Mouse (Mus musculus): Measurements from ENCODE around the gene Pex5l. TPM values are rescaled to one million over a fixed set of nuclear protein-coding genes. Genes with fewer than 3 reads are reported as not detected.

The Pex5l gene
- not detected in 2 replicates for total RNA-seq (2017)

DNA sequence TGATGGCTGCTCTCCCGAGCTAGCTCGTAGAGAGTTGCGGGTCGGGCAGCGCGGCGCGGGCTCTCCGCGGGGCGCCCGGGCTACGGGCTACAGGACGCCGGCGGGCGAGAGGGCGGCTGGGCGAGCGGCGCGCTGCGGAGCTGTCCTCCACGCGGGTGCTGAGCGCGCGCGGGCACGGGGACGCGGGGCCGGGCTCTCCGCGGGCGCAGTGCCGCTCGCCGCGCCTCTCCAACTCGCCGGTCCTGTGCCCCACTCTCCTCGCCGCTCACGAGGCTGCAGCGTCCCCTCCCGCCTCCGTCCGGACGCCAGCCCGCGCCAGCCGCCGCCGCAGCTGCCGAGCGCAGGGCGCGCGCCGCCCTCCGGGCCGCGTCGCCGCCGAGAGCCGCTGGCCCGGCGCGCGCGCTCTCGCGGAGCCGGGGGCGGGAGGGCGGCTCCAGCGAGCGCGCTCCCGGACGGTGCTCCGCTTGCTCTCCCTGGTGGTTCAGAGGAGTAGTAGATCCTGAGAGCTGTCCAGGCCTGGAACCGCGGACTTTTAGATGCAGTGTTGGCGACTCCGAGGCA is at the start of gene Pex5l:
TSS of gene Pex5l (minus strand) at position 347 of the 561 bp plus-strand sequence.
- no peak for ATAC-seq (ENCODE audit: extremely low read depth, insufficient number of reproducible peaks, low FRiP score, poor library complexity, severe bottlenecking)

DNA sequence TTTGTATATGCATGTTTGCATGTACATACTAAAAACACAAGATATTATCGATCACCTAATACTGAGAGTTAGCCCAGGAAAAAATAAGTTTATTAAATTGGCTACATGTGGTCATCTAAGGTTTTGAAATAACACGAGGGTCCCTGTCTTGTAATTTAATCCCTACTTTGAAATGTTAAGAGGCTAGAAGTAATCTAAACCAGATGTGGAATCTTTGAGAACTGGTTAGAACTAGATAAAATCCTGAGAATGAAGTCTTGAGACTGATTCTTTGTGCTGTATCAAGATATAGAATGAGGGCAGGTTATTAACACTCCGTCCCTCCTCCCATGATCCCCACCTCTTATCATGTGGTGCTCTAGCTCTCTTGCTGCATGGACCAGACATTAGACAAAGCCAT is 22.1 kb upstream of the Pex5l start:
- ATAC-seq (ENCODE audit: extremely low read depth, insufficient number of reproducible peaks, low FRiP score, poor library complexity, severe bottlenecking), result no peak

DNA sequence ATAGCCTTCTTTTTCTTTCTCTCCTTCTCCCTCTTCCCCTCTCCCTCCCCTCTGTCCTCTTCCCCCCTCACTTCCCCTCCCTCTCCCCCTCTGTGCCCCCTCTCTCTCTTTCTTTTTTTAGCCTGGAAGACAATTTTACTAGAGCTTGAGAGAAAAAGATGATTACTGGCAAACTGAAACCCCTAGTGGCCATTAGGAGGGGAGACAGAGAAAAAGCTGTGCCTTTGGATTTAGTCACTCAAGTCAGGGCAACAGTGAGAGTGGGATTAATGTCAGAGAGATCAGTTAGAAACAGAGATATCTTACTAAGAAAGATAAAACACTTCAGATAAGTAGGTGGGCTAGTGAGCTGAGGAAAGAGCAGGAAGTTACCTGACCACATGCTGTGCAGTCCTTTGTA is 20.8 kb upstream of the Pex5l start:
- no peak for ATAC-seq (ENCODE audit: extremely low read depth, insufficient number of reproducible peaks, low FRiP score, poor library complexity, severe bottlenecking)

DNA sequence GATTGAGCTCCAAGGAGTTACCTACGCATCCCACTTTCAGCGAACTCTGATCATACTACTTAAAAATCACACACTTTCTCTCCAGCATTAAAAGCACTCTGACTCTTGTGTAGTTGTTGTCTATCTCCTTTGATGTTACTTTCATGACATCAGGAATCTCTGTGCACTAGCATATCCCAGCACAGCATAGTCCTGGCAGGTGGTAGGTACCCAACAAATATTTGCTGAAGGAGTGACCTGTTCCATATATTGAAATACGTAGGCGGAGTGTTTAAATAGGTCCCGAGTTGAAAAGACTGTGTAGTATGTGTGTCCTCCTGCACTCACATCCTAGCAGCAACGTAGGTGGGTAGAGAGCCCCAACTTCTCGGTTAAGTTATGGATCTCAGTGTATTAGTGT is 545 bp upstream of the Pex5l start:
- no peak for ATAC-seq (ENCODE audit: extremely low read depth, insufficient number of reproducible peaks, low FRiP score, poor library complexity, severe bottlenecking)

DNA sequence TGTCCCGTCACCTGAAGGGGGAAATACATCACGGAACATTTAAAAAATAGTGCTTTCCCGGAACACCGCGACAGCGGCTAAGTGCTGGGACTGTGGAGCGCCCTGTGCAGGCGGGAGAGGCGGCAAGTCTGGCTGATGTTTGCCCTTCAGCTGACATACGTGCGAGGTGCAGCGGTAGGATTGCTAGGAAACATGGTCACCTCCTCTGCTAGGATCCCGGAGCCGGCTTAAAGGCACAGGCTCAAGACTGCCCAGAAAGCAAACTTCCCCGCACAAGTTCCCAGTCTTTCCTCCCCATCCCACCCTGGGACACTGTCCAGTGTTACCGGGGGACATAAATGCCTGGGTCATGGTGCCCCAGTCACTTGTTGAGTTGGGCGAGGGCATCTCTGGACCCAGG is 649 bp downstream of the Pex5l start:
- ATAC-seq (ENCODE audit: extremely low read depth, insufficient number of reproducible peaks, low FRiP score, poor library complexity, severe bottlenecking), result no peak

DNA sequence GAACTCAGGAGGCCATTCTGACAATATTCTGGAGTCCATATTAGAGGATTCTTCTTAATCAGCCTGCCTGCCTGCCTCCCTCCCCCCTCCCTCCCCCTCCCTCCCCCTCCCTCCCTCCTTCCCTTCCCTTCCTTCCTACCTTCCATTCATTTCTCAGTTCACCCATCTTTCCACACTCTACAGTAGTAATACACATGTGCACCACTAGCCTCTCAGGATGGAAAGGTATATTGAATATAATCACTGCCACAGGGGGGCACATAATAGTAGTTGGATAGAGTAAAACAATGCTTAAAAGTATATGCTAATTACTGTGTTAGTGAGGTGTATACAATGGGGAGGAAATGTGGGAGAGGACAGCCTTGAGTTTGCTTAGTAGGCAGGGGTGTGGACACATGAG is 13.1 kb downstream of the Pex5l start:
- no peak for ATAC-seq (ENCODE audit: extremely low read depth, insufficient number of reproducible peaks, low FRiP score, poor library complexity, severe bottlenecking)

DNA sequence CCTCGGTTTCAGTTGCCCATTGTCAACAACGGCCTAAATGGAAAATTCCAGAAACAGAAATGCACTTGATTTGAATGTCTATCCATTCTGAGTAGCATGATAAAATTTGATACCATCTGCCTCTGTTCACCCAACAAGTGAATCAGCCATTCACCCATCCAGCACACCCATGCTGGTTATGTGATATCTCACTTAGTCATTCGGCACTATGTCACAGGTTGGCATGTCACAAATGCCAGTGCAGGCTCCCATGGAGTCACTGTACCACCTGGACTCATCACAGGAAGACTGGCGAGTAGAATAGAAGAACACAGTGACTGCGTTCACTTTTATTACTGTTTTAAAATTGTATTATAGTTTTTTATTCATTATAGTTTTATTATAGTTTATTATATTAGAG is 18.3 kb downstream of the Pex5l start:
- no peak for ATAC-seq (ENCODE audit: extremely low read depth, insufficient number of reproducible peaks, low FRiP score, poor library complexity, severe bottlenecking)

DNA sequence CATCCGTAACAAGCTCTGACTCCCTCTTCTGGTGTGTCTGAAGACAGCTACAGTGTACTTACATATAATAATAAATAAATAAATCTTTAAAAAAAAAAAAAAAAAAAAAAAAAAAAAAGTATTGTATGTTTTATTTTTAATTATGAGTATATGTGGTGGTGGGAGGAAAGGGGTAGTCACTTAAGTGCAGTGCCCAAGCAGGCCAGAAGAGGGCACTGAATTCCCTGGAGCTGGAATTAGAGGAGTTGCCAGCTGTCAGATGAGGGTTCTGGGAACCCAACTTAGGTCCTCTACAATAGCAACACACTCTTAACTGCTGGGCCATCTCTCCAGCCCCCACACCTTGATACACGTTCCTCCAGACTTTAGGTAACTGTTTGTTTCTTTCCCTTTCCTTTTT is 37.3 kb downstream of the Pex5l start:
- no peak for ATAC-seq (ENCODE audit: extremely low read depth, insufficient number of reproducible peaks, low FRiP score, poor library complexity, severe bottlenecking)

DNA sequence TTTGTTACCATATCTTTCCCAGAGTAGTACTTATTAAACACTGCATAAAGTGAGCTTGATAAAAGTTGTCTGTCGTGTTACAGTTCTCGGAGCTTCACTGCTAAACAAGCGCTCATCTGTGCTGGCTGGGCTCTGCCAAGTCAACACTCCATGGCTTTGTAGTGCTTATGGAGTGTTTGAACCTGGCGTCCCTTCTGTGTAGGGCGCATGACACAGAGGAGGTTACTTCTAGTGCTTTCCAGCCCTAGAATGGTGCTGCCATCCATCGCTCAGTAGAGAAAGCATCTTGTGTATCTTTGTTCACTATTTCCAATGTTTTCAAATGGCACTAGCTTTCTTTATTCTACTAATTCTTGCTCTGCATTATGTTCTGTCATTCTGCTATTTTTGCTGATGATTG is 39.5 kb downstream of the Pex5l start:
- no peak for ATAC-seq (ENCODE audit: extremely low read depth, insufficient number of reproducible peaks, low FRiP score, poor library complexity, severe bottlenecking)

DNA sequence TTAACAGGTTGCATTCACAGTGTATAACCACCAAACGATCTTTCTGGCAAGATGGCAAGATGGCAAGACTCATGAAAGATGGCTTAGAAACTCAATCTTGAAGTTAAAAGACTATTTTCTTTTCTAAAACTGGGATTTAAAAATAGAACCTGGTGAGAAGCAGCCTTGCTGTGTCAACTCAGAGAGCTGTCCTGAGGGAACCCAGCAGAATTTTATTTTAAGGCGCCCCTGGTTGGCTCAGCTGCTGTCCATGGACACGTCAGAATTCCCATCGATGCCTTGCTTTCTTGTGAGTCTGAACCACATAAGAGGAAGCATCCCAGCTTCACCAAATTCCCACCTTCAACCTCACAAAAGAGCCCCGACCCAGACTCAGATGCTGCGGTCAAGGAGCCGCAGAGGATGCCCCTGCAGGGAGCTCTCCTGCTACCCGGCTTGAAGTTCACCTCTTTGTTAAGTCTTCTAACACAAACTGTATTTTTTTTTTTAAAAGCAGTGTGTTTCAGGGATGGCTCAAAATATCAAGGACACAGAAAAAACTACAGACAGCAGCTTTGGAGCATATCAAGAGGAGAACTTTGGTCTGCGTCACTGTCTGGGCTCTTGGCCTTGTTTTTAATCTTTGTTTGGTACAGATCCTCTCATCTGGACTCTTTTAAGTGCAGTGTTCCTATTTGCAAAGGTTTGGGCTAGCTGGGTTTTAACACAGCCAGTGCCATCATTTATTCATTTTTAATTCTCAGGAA is 44.3 kb downstream of the Pex5l start:
- ATAC-seq (ENCODE audit: extremely low read depth, insufficient number of reproducible peaks, low FRiP score, poor library complexity, severe bottlenecking), result no peak

DNA sequence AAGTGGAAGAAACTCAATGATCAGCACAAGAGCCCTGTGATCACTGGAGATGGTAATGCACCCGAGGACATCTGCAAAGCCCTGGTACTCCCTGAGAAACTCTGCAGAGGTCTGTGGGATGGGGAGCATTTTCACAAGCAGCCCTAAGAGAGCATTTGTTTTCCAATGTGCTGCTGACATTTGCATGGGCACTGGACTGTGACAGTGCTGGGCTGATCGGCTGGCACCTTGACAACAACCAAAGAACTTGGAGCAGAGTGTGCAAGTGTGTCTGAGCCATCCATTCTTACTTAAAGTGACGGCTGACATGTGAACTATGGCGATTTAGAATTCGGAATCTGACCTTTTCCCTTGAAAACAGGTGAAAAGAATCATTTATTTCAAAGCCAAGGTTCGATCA is 49.4 kb downstream of the Pex5l start:
- ATAC-seq (ENCODE audit: extremely low read depth, insufficient number of reproducible peaks, low FRiP score, poor library complexity, severe bottlenecking), result no peak

DNA sequence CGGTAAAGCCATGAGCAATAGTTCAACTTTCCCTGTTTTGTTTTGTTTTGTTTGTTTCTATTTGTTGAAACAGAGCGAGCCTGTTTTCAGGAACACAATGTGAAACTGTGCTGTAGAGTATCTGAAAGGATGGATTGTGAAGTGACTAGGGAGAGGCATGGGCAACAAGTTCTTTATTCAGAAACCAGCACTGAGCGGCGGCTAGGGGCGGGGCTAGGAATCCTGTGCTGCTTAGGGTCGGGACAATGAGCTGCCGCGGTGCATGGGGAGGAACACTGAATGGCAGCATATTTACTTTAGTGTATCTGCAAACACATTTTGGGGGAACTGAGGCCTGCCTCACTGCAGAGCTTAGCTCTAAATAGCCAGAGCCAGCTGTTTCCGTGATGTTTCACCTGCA is 53.0 kb downstream of the Pex5l start:
- no peak for ATAC-seq (ENCODE audit: extremely low read depth, insufficient number of reproducible peaks, low FRiP score, poor library complexity, severe bottlenecking)

DNA sequence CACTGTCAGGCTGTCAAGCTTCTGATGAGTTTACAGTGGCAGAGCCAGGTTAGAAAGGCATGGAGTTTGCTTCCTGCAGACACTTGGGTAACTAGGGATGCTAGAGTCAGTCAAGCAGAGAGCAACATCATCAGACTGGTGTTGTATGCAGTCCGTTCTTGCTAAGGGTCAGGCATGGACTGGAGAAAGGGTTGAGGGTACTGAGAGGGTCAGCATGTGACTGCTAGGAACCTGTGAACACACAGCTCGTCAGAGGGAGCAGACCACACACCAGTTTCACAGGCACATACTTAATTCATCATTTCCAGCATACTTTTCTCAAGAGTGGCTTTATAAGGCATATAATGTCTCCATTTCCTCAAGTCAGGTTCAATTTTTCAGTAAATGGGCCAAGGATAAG is 53.6 kb downstream of the Pex5l start:
- ATAC-seq (ENCODE audit: extremely low read depth, insufficient number of reproducible peaks, low FRiP score, poor library complexity, severe bottlenecking), result no peak

DNA sequence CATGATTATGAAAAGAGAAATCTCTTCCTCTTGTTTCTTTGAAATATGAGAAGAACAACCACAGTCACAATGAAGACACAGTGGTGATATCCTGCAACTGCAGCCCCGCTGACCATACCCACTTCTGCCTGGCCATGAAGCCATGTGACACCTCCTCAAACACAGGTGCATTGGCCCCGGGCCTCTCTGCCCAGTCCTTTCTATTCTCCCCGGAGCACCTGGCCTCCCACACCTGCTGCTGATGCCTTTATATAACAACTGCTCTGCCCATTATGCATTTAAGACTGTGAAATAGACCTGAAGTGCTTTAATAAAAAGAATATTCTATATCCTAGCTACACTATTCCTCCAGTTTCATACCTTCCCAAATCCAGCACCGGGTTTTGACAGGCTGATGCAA is 54.8 kb downstream of the Pex5l start:
- ATAC-seq (ENCODE audit: extremely low read depth, insufficient number of reproducible peaks, low FRiP score, poor library complexity, severe bottlenecking), result no peak

DNA sequence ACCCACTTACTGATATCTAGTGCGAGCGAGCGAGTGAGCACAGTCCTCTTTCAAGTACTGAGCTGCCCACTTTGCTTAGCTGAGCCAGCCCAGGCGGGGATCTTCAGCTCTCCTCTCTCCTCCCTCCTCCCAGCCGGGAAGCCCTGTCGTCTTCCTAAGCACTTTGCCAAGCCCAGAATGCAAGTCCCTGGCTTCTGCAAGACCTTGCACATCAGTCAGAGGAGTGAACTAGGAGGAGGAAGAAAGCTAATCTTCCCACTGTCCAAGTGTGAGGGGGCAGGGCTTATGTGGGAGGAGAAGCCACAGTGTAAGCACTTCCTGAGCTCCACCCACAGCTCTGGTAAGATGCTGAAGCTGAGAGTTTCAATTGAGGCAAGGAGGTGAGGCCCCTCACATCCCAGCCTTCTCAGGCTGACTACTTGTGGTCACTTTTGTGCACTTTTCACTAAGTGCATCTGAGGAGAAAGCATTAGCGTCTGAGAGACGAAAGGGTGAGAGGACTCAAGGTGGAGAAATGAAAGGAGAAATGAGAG is 60.2 kb downstream of the Pex5l start:
- no peak for ATAC-seq (ENCODE audit: extremely low read depth, insufficient number of reproducible peaks, low FRiP score, poor library complexity, severe bottlenecking)

DNA sequence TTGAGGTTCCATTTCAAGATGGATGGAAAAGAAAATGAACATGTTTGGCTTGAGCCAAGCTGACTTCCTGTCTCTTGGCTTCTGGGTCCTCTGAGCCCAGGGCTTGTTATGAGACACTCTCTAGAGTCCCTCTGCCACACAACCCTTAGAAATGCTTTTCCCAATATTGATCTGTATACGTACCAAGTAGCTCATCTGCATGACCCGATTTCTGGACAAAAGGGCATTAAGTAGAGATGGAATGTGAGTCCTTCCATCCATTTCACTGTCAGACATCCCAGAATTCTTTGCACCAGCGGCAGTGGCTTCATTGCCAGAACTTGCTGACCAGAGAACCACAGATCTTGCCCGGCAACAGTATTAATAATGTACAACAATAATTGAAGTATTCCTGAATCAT is 61.3 kb downstream of the Pex5l start:
- ATAC-seq (ENCODE audit: extremely low read depth, insufficient number of reproducible peaks, low FRiP score, poor library complexity, severe bottlenecking), result no peak

DNA sequence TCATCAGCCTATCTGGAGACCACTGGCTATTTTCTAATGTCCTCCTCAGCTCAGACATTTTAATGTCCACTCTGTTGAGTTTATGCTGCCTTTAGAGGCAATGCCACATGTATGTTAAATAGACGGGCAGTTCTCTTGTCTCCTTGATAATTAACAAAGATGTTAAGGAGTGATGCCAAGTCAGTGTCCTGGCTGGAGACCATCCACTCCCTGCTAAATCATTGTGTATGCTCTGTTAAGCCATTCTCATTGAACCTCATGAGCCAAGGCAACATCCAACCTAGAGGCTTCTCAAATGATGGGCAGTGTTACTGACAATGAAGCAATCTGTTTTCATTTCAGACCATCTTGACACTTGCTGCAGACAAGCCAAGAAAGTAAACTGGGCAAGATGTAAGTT is 63.4 kb downstream of the Pex5l start:
- ATAC-seq (ENCODE audit: extremely low read depth, insufficient number of reproducible peaks, low FRiP score, poor library complexity, severe bottlenecking), result no peak

DNA sequence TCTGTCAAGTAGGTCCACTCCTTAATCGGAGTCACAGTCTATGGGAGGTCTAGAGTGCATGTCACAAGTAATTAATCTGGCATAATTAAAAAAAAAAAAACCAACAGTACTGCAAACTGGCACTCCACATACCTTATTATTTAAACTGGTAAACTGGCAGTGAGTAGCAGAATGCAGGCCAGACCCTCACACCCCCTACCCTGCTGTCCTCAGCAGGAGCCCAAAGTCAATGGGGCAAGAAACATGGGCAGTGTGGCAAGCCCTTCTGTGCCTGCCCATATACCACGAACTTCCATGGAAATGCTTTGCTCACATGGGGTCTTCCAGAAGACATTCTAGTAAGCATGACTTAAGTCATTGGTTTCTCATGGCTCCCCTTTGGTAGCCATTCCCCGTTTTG is 63.9 kb downstream of the Pex5l start:
- no peak for ATAC-seq (ENCODE audit: extremely low read depth, insufficient number of reproducible peaks, low FRiP score, poor library complexity, severe bottlenecking)

DNA sequence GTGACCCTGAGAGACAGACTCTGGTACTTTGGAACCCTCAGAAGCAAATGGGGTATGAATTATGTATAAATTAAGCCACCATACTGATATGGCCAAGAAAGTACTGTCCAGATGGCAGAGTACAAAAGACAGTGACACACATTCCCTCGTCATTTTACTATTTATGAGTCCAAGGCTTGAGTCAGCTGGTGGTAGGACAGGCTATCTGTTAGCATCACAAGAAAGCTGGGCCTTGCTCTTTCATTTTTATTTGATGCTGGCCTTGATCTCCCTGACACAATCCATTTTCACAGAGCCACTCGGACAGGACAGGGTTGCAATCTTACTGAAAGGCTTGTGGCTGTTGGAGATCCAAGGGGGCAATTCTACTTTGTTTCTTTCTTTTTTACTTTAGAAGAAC is 67.4 kb downstream of the Pex5l start:
- no peak for ATAC-seq (ENCODE audit: extremely low read depth, insufficient number of reproducible peaks, low FRiP score, poor library complexity, severe bottlenecking)

DNA sequence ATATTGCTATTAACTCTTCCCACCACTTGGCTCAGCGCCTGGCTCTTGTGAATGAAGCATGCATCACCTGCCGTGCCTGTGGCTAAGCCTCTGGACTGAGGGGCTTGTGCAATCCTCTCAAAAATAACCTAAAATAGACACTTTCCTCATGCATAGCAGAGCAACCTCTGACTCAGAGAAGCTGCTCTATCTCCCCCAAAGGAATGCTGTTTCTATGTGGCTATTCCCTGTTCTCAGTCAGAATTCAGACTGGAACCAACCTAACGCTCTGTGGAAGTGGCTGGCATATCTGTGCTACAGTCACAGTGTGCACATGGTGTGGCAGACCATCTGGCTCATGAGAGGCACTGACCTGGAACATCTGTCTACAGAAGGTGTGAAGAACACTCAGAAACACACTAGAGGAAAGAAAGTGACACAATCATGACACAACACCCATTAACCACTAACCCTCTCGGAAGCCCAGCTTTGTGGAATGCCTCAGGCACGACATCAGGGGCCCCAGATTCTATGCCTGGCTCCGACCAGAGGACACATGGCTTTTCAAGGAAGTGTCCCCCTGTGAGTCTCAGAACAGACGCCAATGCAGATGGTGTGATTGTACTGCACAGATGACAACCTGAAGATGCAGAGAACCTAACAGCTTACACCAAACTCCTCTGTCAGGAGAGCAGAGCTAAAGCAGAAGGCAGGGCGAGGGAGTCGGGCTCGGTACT is 68.6 kb downstream of the Pex5l start:
- ATAC-seq (ENCODE audit: extremely low read depth, insufficient number of reproducible peaks, low FRiP score, poor library complexity, severe bottlenecking), result no peak
